Mouse (Mus musculus): Measurements from ENCODE around the gene Gpr62.

DNA sequence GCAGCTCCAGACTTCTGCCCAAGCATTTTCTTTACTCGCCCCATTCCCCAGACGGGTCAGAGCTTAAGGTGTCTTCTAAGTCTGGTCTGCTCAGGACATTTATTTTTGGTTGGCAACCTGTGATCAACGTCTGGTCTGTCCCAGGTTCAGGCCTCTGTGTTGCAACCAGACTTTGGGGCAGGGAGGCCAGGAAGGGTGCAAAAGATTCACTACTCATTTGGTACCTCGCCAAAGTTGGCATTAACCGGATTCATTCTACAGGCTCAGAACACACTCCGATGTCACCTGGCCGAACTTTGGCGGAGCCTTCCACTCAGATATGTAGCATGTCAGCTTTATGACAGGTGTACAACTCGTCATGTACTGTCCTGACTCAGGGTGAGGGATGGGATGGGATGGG, 17.8 kb downstream of the Gpr62 start:
- TF ChIP-seq EP300 (optimal IDR thresholded peaks at IDR 0.05) (no peak), CTCF (IDR thresholded peaks at IDR 0.05; ENCODE audit: low read depth) (no peak)

Data from stomach, postnatal 0 days (tissue).